Mouse (Mus musculus) lung, embryonic 16.5 days (tissue): Measurements from ENCODE around the gene Arsg. TPM values are rescaled to one million over a fixed set of nuclear protein-coding genes. Genes with fewer than 3 reads are reported as not detected.
"Not testable (repeated sequence)": the region's sequence is repeated elsewhere in the genome, so short reads cannot be mapped to it uniquely, and the experiment has no call there.

Experiments used
- ATAC-seq: fragments of 200-750 bp; cut with Nextera tagmentation; 2 replicates; pipeline ENCODE4 v1.8.0; 2017; ENCODE audit warnings: low read depth, mild to moderate bottlenecking, moderate library complexity
- H3K27ac ChIP-seq: fragments of 300-500 bp; sonication (generic); 2 replicates; pipeline ENCODE4 v1.5.1; 2014; ENCODE audit warnings: mild to moderate bottlenecking, control low read depth, low read length
- H3K27me3 ChIP-seq: fragments of 300-500 bp; sonication (generic); 2 replicates; pipeline ENCODE4 v1.6.1; 2014; ENCODE audit warnings: low read depth, low read length, mixed read lengths; ENCODE audit not compliant: control insufficient read depth, insufficient read depth
- H3K36me3 ChIP-seq: fragments of 300-500 bp; sonication (generic); 2 replicates; pipeline ENCODE4 v1.6.1; 2014; ENCODE audit warnings: low read length; ENCODE audit not compliant: control insufficient read depth, insufficient read depth
- H3K4me1 ChIP-seq: fragments of 300-500 bp; sonication (generic); replicated peaks from 2 replicates; pipeline ENCODE4 v1.6.1; 2014; ENCODE audit warnings: low read length, mixed read lengths; ENCODE audit not compliant: control insufficient read depth, insufficient read depth
- H3K4me2 ChIP-seq: fragments of 300-500 bp; sonication (generic); 2 replicates; pipeline ENCODE4 v1.6.1; 2014; ENCODE audit warnings: low read depth, low read length, control low read depth
- H3K4me3 ChIP-seq: fragments of 300-500 bp; sonication (generic); 2 replicates; pipeline ENCODE4 v1.5.1; 2014; ENCODE audit warnings: mild to moderate bottlenecking, low read length, control low read depth
- H3K9ac ChIP-seq: fragments of 300-500 bp; sonication (generic); 2 replicates; pipeline ENCODE4 v1.6.1; 2014; ENCODE audit warnings: low read length, control low read depth
- H3K9me3 ChIP-seq: fragments of 300-500 bp; sonication (generic); 2 replicates; pipeline ENCODE4 v1.6.1; 2016; ENCODE audit warnings: low read length; ENCODE audit not compliant: control insufficient read depth
- WGBS: fragments of 180-500 bp; shearing (Covaris S2); extraction: QIAGEN DNeasy Blood & Tissue Kit; methylation state at CpG from one replicate; pipeline ENCODE4 v1.1.7; 2014; 5-methylcytosine and 5-hydroxymethylcytosine counted together
- polyA plus RNA-seq: library from polyadenylated mRNA; unstranded; fragments of >200 nt; fragmentation: Nextera tagmentation; extraction: Ambion mirVana; gene quantifications from 2 replicates; pipeline ENCODE4 v1.2.1, GENCODE M21; 2015

Arsg gene
- polyA plus RNA-seq, 1 experiment from 2014 or later: 4.7 TPM

DNA sequence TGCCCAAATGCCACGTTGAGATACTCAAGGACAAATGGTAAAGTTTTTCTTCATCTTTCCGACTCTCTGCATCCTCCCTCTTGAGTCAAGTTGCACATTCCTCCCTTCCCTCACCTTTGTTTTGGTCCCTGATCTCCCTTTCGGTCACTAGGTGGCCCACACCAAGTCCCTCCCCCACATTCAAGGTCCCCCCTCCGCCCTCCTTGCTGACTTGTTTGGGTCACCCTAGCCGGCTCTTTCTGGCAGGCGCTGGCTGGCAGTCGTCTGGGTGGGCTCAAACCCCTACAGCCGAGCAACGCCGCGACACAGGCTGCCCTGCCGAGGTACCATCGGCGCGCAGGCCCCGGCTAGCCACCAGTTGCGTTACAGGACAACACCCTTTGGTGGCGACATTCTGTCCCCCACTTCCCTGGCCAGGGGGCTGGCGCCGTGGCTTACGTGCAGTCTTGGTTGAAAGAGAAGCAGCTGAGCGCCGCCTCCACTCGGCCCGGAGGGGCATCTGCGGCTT, 137.7 kb downstream of the Arsg start:
- peak; percentile 39 for ATAC-seq
- peak overlapping the region; percentile 73 for H3K4me2 ChIP-seq
- peak overlapping the region; percentile 88 for H3K27ac ChIP-seq
- H3K27me3 ChIP-seq: no peaks in the 10 kb centered on the region
- H3K9ac ChIP-seq: peak overlapping the region; percentile 88
- peak overlapping the region; percentile 86 for H3K4me3 ChIP-seq
- H3K4me1 ChIP-seq: peaks cover 21% of the 10 kb centered on the region
- WGBS: under 1% methylated on average over 26 of the region's 26 CpGs
- no peaks in the 10 kb centered on the region for H3K36me3 ChIP-seq
- H3K9me3 ChIP-seq: no peaks in the 10 kb centered on the region

DNA sequence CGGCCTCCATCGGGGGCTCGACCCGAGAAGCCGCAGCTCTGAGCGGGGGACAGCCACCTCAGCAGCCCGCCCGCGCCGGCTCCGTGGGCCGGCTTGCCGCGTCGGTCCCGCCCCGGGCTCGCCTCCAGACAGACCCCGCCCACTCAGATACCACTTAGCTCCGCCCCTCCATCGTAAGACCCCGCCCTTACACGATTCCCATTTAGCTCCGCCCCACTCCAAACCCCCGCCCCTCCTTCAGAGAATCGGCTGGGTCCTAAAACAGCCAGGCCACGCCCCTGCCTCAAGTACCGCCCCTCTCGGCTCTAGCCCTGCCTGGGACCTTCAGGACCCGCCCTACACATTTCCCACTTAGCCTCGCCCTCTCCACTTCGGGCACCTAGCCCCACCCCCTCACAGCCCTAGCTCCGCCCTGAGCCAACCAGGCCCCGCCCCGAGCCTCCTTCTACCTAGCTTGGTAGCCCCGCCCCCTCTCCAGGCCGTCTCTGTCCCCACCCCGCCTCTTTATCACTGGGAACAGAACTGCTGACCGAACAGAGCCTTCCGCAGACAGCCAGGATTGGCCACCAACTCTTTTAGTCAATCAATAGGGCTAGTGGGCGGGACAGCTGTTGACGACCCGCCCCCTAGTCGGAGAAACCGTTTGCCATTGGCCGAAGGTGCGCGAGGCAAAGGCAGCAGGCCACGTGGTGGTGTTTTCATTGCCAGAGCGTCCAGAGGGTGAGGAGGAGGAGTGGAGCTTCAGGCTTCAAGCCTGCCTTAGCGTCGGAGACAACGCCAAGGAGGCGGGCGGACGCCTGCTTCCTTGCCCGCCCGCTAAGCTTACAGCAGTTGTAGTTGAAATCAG, 138.4 kb downstream of the Arsg start, which contains the start of gene Wipi1:
Gene Wipi1 (minus strand): TSS at position 665 of the 847 bp plus-strand sequence.
- H3K36me3 ChIP-seq: no peaks in the 10 kb centered on the region
- under 1% methylated on average over 58 of the region's 58 CpGs for WGBS
- peak within 1 kb of the TSS; percentile 73 for H3K4me2 ChIP-seq
- H3K9ac ChIP-seq: peak within 1 kb of the TSS; percentile 88
- peak; percentile 96 for ATAC-seq
- H3K4me3 ChIP-seq: peak within 1 kb of the TSS; percentile 86
- H3K27ac ChIP-seq: peak within 1 kb of the TSS; percentile 88
- no peaks in the 10 kb centered on the region for H3K27me3 ChIP-seq
- H3K4me1 ChIP-seq: peaks cover 22% of the 10 kb centered on the region
- H3K9me3 ChIP-seq: no peaks in the 10 kb centered on the region

DNA sequence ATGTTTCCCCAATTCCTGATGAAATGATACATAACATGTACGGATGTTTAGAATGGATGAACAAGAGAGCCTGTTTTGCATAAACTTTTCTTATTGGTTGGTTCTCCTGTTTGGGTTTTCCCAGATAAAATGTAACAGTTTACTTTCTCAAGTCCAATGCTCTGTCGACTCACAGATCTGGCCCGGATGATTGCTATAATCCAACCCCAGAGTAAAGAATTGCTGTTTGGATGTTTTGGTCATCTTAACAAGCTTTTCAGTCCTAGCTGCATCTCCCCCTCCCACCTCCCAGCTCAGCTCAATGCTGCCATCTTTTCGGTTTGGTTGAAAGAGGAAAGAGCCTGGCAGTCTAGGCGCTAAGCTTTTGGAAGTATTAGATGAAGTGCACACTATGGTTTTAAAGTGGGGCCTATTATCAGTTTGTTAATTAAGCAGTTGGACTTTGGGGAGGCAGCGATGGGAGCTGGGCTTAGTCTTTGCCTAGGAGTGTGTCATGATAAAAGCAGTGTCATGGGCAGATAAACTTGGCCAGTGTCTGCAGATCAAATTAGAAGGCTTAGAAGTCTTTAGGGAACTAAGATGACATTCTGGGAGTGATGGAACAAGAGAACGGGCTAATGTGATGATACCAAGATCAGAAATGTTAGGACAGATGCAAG, 139.8 kb downstream of the Arsg start:
- Histone ChIP-seq H3K9ac (no peak overlapping the region), H3K4me2 (no peak overlapping the region), H3K4me1 (peaks cover 25% of the 10 kb centered on the region), H3K36me3 (no peaks in the 10 kb centered on the region), H3K9me3 (no peaks in the 10 kb centered on the region), H3K4me3 (no peak overlapping the region), H3K27me3 (no peaks in the 10 kb centered on the region), H3K27ac (no peak overlapping the region)
- 56% methylated on average over 7 of the region's 7 CpGs for WGBS
- no peak for ATAC-seq

DNA sequence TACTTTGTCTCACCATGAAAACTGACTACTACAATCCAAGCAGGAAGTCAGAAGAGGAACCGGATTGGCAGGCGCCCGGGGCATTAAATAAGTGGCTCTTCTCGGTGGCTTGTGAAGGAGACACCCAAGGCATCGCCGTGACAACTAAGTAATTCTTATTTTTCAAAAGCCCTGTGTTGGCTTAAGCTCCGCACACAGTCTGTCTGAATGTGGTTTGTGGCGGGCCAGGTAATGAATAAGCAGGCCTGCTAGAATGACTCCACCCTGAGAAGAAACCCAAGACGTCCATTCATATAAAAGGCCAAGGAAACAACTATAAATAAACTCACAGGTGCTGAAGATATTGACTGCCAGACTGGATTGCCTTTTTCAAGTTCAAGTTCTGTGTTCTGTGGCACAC, 142.1 kb downstream of the Arsg start:
- 44% methylated on average over 9 of the region's 9 CpGs for WGBS
- Histone ChIP-seq H3K36me3 (no peaks in the 10 kb centered on the region), H3K27me3 (no peaks in the 10 kb centered on the region), H3K9ac (no peak overlapping the region), H3K9me3 (no peaks in the 10 kb centered on the region), H3K27ac (no peak overlapping the region), H3K4me1 (peaks cover 14% of the 10 kb centered on the region), H3K4me2 (no peak overlapping the region), H3K4me3 (no peak overlapping the region)
- no peak for ATAC-seq

DNA sequence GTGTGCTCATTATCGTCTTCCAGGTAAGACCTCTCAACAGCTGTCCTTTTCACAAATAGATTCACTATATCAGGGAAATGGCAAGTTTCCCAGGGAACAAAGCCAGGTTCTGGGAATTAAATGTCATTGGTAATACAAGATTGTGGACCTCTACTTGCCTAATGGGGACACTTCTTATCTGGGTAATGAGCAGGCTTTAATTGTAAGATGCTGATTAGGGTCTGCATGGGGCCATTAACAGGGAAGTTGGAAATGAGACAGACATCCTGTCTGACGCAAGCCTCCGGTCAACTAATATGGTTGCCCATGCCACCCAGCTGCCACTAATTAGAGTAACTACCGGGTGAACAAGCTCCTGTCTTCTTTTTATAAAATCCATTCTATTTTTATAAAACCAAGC, 143.2 kb downstream of the Arsg start:
- no peaks in the 10 kb centered on the region for H3K36me3 ChIP-seq
- H3K4me2 ChIP-seq: no peak overlapping the region
- H3K27me3 ChIP-seq: no peaks in the 10 kb centered on the region
- peaks cover 10% of the 10 kb centered on the region; the same call in 1 of the 2 replicates for H3K4me1 ChIP-seq
- no peak for ATAC-seq
- H3K9me3 ChIP-seq: no peaks in the 10 kb centered on the region
- 76% methylated on average over 4 of the region's 4 CpGs for WGBS
- H3K4me3 ChIP-seq: no peak overlapping the region
- H3K27ac ChIP-seq: no peak overlapping the region
- no peak overlapping the region for H3K9ac ChIP-seq

DNA sequence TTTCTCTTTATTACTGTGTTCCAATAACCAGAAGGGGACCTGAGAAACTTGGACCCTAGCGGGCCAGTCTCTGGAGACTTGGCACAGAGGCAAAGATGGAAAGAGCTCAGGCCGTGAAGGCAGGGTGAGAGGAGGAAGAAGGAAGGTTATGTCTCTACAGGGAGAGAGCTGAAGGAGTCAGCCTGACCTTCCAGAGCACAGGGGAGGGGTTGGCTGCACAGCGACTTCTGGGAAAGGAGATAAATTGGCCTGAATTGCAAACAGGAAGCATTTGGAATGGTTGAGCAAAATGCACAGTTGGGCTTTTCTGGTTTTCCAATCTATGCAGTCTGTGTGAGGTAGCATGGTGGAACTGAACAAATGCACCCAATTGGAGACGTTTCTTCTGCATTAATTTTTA, 143.6 kb downstream of the Arsg start:
- WGBS: 32% methylated on average over 4 of the region's 4 CpGs

DNA sequence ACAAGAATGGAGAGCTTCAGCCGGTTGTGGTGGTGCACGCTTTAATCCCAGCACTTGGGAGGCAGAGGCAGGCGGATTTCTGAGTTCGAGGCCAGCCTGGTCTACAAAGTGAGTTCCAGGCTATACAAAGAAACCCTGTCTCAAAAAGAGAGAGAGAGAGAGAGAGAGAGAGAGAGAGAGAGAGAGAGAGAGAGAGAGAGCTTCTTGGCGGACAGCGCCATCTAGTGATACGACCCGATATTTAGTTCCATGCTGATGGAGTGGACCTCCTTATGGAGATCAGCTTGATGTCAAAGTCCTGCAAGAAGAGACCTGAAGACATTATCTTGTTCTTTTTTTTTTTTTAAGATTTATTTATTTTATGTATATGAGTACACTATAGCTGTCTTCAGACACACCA, 145.9 kb downstream of the Arsg start:
- H3K4me1 ChIP-seq: peaks cover 15% of the 10 kb centered on the region
- H3K27ac ChIP-seq, H3K9ac ChIP-seq, ATAC-seq, H3K9me3 ChIP-seq, H3K27me3 ChIP-seq, H3K36me3 ChIP-seq, H3K4me3 ChIP-seq, H3K4me2 ChIP-seq: not testable (repeated sequence)
- WGBS: 40% methylated on average over 8 of the region's 8 CpGs

More for the DNA sequence above, 143.6 kb downstream of the Arsg start:
- no peaks in the 10 kb centered on the region for H3K36me3 ChIP-seq
- H3K27me3 ChIP-seq: no peaks in the 10 kb centered on the region
- H3K4me2 ChIP-seq: no peak overlapping the region
- H3K4me3 ChIP-seq: no peak overlapping the region
- ATAC-seq: no peak
- H3K9me3 ChIP-seq: no peaks in the 10 kb centered on the region
- H3K9ac ChIP-seq: no peak overlapping the region
- H3K4me1 ChIP-seq: peaks cover 10% of the 10 kb centered on the region; the same call in 1 of the 2 replicates
- H3K27ac ChIP-seq: peak overlapping the region; percentile 48; the same call in 1 of the 2 replicates

DNA sequence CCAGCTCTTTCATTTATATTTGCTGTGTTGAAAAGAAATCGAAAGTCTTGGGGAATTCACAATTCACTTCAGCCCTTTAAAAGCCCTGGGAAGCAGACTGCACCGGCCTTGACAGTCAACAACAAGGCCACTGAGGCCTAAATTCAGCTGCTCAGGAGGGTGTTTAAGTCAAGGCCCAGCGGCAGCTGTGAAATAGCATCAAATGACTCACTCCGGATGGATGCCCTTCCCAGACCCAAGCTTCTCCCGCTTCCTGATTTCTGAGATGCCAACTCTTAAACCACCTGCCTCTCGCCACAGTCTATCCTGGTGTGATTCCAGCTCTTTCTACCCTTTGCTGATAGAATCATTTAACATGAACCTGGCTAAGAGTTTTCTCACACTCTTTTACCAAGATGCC, 147.2 kb downstream of the Arsg start:
- H3K27me3 ChIP-seq: no peaks in the 10 kb centered on the region
- no peak overlapping the region for H3K27ac ChIP-seq
- H3K9me3 ChIP-seq: no peaks in the 10 kb centered on the region
- ATAC-seq: no peak
- no peak overlapping the region for H3K4me3 ChIP-seq
- H3K36me3 ChIP-seq: no peaks in the 10 kb centered on the region
- no peak overlapping the region for H3K9ac ChIP-seq
- 85% methylated on average over 6 of the region's 6 CpGs for WGBS
- no peak overlapping the region for H3K4me2 ChIP-seq
- H3K4me1 ChIP-seq: peaks cover 15% of the 10 kb centered on the region

DNA sequence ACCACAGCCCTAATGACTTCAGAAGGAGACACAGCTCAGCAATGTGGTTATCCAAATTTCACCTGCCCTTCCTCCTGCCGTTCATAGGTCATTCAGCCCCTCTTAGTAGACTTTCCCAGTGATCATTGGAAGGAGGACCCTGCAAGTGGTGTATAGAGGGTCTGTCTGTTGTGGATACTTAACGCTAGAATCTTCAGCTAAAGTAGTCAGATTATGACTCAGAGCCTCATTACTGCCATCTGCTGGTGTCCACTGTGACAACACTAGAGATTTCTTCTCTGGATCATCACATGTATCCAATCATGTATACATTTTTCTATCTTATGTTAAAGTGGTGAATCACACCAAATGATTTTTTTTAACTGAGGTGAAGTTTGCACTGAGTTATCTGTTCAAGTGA, 148.0 kb downstream of the Arsg start:
- ATAC-seq: no peak
- 4% methylated on average over 2 of the region's 2 CpGs for WGBS
- no peak overlapping the region for H3K27ac ChIP-seq

More for the DNA sequence above, 148.0 kb downstream of the Arsg start:
- Histone ChIP-seq H3K4me1 (peaks cover 15% of the 10 kb centered on the region), H3K9me3 (no peaks in the 10 kb centered on the region), H3K4me3 (no peak overlapping the region), H3K4me2 (no peak overlapping the region), H3K9ac (no peak overlapping the region), H3K27me3 (no peaks in the 10 kb centered on the region), H3K36me3 (no peaks in the 10 kb centered on the region)
